Mouse (Mus musculus): ENCODE measurements around the gene Cdyl2. TPM values are rescaled to one million over a fixed set of nuclear protein-coding genes. Genes with fewer than 3 reads are reported as not detected.

Gene Cdyl2
- polyA plus RNA-seq, 1 experiment from 2014 or later: 3.2 TPM

DNA sequence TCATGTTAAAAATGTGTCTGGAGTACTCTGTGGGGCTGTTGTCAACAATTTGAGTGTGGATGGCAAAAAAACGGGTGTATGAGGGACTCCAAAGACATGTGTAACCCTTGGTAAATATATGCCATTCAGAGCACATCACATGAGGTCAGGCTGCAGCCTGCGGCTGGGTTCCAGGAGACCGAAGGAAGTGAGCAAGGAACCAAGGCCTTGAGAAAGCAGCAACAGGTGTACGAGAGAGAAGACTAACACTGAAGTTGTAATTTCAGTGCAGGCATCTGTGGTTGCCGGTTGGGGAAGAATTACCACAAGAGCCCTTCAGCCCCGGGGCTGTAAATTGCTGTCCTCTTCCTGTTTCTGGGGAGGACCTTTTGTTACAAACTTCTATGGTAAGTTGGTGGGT, 133.1 kb downstream of the Cdyl2 start:
- DNase-seq (ENCODE audit: low spot score): no peak
- H3K9me3 ChIP-seq (ENCODE audit: control insufficient read depth, low read length): no peaks in the 10 kb centered on the region
- H3K27ac ChIP-seq (replicated peaks): no peak overlapping the region
- WGBS: 74% methylated on average over 6 of the region's 6 CpGs
- H3K36me3 ChIP-seq (ENCODE audit: control insufficient read depth, insufficient read depth, low read length): no peaks in the 10 kb centered on the region
- no peak overlapping the region for H3K9ac ChIP-seq (ENCODE audit: low read length)
- ATAC-seq (ENCODE audit: low FRiP score, low TSS enrichment): no peak
- TF ChIP-seq EP300 (optimal IDR thresholded peaks at IDR 0.05): no peak
- TF ChIP-seq CTCF (IDR thresholded peaks at IDR 0.05; ENCODE audit: low read depth): no peak
- no peak overlapping the region for H3K4me3 ChIP-seq (ENCODE audit: low read depth, low read length)
- H3K27me3 ChIP-seq (ENCODE audit: control insufficient read depth, insufficient read depth, low read length): no peaks in the 10 kb centered on the region
- no peak overlapping the region for H3K4me2 ChIP-seq (replicated peaks; ENCODE audit: low read depth)
- no peaks in the 10 kb centered on the region for H3K4me1 ChIP-seq (replicated peaks; ENCODE audit: control insufficient read depth, insufficient read depth)

DNA sequence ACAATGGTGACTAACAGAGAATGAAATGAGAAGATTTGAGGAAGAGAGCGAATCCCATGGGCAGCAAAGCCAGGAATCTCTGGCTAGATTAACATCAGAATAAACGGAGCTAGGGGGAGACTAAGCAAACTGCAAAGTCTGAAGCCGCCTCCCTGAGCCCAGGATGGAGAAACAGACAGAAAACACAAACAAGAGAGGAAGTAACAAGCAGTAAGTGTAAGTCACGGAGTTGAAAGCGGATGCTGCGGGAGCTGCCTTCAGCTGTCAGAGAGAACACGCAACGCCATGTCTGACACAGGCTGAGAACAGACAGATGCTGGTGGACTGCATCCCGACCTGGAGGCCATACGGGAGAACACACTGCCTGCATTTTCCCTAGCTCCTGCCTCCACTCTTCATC, 141.6 kb downstream of the Cdyl2 start:
- 63% methylated on average over 10 of the region's 10 CpGs for WGBS
- no peak for ATAC-seq (ENCODE audit: low FRiP score, low TSS enrichment)
- no peak overlapping the region for H3K4me2 ChIP-seq (replicated peaks; ENCODE audit: low read depth)

DNA sequence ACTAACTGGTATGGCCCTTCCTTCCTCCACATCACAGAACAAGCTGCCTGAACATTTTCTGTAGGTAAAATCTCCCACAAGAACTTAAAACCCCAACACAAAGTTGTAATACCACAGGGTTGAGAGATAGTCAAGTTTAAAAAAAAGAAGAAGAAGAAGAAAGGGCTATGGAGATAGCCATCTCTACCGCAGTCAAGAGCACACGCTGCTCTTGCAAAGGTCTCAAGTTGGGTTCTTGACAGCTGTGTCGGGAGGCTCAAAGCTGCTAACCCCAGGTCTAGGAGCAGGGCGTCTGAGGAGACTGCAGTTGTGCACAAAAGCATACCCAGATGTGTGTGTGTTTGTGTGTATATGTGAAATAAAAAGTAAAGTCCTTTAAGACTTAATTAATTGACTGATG, 142.2 kb downstream of the Cdyl2 start:
- no peak for DNase-seq (ENCODE audit: low spot score)
- no peak overlapping the region for H3K4me2 ChIP-seq (replicated peaks; ENCODE audit: low read depth)
- 79% methylated on average over 4 of the region's 4 CpGs for WGBS
- H3K4me1 ChIP-seq (replicated peaks; ENCODE audit: control insufficient read depth, insufficient read depth): no peaks in the 10 kb centered on the region
- no peaks in the 10 kb centered on the region for H3K27me3 ChIP-seq (ENCODE audit: control insufficient read depth, insufficient read depth, low read length)
- H3K9me3 ChIP-seq (ENCODE audit: control insufficient read depth, low read length): no peaks in the 10 kb centered on the region
- TF ChIP-seq CTCF (IDR thresholded peaks at IDR 0.05; ENCODE audit: low read depth) (no peak), EP300 (optimal IDR thresholded peaks at IDR 0.05) (no peak)
- ATAC-seq (ENCODE audit: low FRiP score, low TSS enrichment): no peak
- no peaks in the 10 kb centered on the region for H3K36me3 ChIP-seq (ENCODE audit: control insufficient read depth, insufficient read depth, low read length)
- H3K4me3 ChIP-seq (ENCODE audit: low read depth, low read length): no peak overlapping the region
- no peak overlapping the region for H3K9ac ChIP-seq (ENCODE audit: low read length)
- no peak overlapping the region for H3K27ac ChIP-seq (replicated peaks)

More for the DNA sequence above, 141.6 kb downstream of the Cdyl2 start:
- Histone ChIP-seq H3K4me1 (replicated peaks; ENCODE audit: control insufficient read depth, insufficient read depth) (no peaks in the 10 kb centered on the region), H3K4me3 (ENCODE audit: low read depth, low read length) (no peak overlapping the region), H3K9ac (ENCODE audit: low read length) (no peak overlapping the region), H3K36me3 (ENCODE audit: control insufficient read depth, insufficient read depth, low read length) (no peaks in the 10 kb centered on the region), H3K27ac (replicated peaks) (no peak overlapping the region), H3K9me3 (ENCODE audit: control insufficient read depth, low read length) (no peaks in the 10 kb centered on the region), H3K27me3 (ENCODE audit: control insufficient read depth, insufficient read depth, low read length) (no peaks in the 10 kb centered on the region)
- TF ChIP-seq EP300 (optimal IDR thresholded peaks at IDR 0.05) (no peak), CTCF (IDR thresholded peaks at IDR 0.05; ENCODE audit: low read depth) (no peak)
- no peak for DNase-seq (ENCODE audit: low spot score)

DNA sequence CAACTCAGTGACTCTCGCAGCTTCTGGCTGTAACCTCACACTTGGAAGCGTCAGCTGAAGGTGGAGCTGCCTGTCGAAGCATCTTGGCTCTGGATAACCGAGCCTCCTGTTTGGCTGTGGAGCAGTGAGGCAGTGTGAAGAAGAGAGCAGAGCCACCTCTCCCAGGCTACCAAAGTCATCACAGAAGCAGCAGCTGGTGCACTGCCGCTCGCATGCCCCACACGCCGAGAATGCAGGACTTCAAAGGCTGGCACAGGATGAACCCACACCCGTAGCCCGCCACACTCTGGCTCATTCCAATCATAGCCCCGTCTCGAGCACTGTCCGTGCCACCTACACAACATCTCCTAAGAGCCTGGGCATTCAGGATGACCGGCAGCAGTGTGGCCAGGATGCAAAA, 142.7 kb downstream of the Cdyl2 start:
- no peak for TF ChIP-seq EP300 (optimal IDR thresholded peaks at IDR 0.05)
- WGBS: 80% methylated on average over 14 of the region's 14 CpGs

DNA sequence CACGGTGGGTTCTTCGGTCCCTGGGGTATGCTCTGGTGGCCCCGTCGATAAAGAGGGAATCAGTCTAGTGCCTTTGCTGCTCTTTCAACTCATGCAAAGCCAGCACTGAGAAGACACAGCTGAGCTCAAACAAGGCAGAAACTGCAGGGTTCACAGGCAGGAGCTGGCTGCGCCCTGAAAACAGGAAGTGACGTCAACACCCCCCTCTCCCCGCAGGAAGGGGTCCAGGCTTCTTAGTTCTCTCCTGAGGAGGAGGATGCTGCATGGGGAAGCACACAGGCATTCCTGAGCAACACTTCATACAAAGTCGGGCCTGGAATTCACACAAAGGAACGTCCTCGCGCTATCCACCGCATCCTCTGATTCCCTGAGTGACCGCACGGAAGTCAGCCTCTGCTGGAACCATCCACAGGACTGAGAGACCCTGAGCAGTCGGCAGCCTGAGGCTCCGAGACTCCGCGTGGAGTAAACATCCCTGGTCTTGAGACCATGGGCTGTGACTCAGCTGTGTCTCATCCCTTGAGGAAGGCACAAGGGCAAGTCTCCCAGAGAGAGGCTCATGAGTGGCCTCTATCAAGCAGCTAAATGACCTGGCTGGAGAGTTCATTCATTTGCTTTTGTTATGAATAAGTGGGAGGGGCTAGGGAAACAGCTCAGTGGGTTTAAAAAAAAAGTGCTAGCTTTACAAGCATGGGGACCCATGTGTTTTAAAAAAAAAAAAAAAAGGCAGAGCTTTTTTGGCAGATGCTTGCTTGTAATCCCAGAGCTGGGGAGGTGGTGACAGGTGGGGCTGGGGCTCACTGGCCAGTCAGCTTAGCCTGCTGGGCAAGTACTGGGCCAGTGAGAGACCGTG, 144.9 kb downstream of the Cdyl2 start:
- no peak overlapping the region for H3K4me2 ChIP-seq (replicated peaks; ENCODE audit: low read depth)
- no peak overlapping the region for H3K4me3 ChIP-seq (ENCODE audit: low read depth, low read length)
- no peak overlapping the region for H3K9ac ChIP-seq (ENCODE audit: low read length)
- DNase-seq (ENCODE audit: low spot score) (no peak), ATAC-seq (ENCODE audit: low FRiP score, low TSS enrichment) (no peak)
- no peak for TF ChIP-seq EP300 (optimal IDR thresholded peaks at IDR 0.05)
- no peak for TF ChIP-seq CTCF (IDR thresholded peaks at IDR 0.05; ENCODE audit: low read depth)
- 80% methylated on average over 19 of the region's 19 CpGs for WGBS
- no peak overlapping the region for H3K27ac ChIP-seq (replicated peaks)
- no peaks in the 10 kb centered on the region for H3K4me1 ChIP-seq (replicated peaks; ENCODE audit: control insufficient read depth, insufficient read depth)
- no peaks in the 10 kb centered on the region for H3K27me3 ChIP-seq (ENCODE audit: control insufficient read depth, insufficient read depth, low read length)
- H3K36me3 ChIP-seq (ENCODE audit: control insufficient read depth, insufficient read depth, low read length): no peaks in the 10 kb centered on the region
- H3K9me3 ChIP-seq (ENCODE audit: control insufficient read depth, low read length): no peaks in the 10 kb centered on the region

More for the DNA sequence above, 142.7 kb downstream of the Cdyl2 start:
- ATAC-seq (ENCODE audit: low FRiP score, low TSS enrichment) (no peak), DNase-seq (ENCODE audit: low spot score) (no peak)
- Histone ChIP-seq H3K4me1 (replicated peaks; ENCODE audit: control insufficient read depth, insufficient read depth) (no peaks in the 10 kb centered on the region), H3K27me3 (ENCODE audit: control insufficient read depth, insufficient read depth, low read length) (no peaks in the 10 kb centered on the region), H3K9ac (ENCODE audit: low read length) (no peak overlapping the region), H3K36me3 (ENCODE audit: control insufficient read depth, insufficient read depth, low read length) (no peaks in the 10 kb centered on the region), H3K9me3 (ENCODE audit: control insufficient read depth, low read length) (no peaks in the 10 kb centered on the region), H3K4me2 (replicated peaks; ENCODE audit: low read depth) (no peak overlapping the region), H3K4me3 (ENCODE audit: low read depth, low read length) (no peak overlapping the region), H3K27ac (replicated peaks) (no peak overlapping the region)

DNA sequence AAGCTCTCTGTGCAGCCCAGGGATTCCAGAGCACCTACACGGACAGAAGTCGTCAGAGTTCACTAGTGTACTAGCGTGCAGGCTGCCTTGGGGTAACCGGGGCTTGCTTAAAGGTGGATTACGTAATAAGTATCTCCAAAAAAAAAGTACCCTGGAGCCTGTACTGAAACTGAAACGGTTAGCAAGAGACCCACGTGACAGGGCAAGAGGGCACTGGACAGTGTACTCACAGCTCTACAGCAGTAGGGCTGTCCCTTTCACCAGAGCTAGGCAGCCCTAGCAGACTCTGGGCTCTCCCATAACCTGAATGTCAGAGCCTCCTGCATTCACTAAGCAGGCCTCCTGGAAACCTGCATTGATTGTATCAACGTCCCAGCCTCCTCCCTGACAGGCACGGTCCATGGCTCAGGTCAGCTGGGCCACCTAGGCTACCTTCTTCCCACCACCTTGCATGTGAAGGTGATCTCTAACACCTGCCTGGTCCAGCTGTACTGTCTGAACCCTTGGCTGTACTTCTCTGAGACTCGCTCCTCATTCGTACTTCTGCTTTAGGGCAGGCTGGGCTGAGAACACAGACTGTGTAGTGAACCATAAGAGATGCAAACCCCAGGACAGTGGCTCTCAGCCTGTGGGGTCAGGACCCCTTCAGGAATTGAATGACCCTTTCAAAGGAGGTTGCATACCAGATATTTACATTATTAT, 151.3 kb downstream of the Cdyl2 start:
- TF ChIP-seq CTCF (IDR thresholded peaks at IDR 0.05; ENCODE audit: low read depth): no peak
- TF ChIP-seq EP300 (optimal IDR thresholded peaks at IDR 0.05): no peak

More for the DNA sequence above, 151.3 kb downstream of the Cdyl2 start:
- Histone ChIP-seq H3K36me3 (ENCODE audit: control insufficient read depth, insufficient read depth, low read length) (no peaks in the 10 kb centered on the region), H3K4me1 (replicated peaks; ENCODE audit: control insufficient read depth, insufficient read depth) (no peaks in the 10 kb centered on the region), H3K4me3 (ENCODE audit: low read depth, low read length) (no peak overlapping the region), H3K4me2 (replicated peaks; ENCODE audit: low read depth) (no peak overlapping the region), H3K27ac (replicated peaks) (no peak overlapping the region), H3K9me3 (ENCODE audit: control insufficient read depth, low read length) (no peaks in the 10 kb centered on the region), H3K9ac (ENCODE audit: low read length) (no peak overlapping the region), H3K27me3 (ENCODE audit: control insufficient read depth, insufficient read depth, low read length) (no peaks in the 10 kb centered on the region)
- WGBS: 77% methylated on average over 11 of the region's 11 CpGs
- no peak for ATAC-seq (ENCODE audit: low FRiP score, low TSS enrichment)
- no peak for DNase-seq (ENCODE audit: low spot score)

All from stomach, postnatal 0 days (tissue).